Mouse (Mus musculus) liver, adult 2 months (tissue): ENCODE measurements at regions not wholly inside any gene's neighbourhood (a gene's known extent, or its start where the extent isn't known, plus 50 kb on each side); places are given as distances from the start of the nearest gene placed in this dataset.

Experiments used
- CTCF ChIP-seq: fragments of 200-500 bp; IDR thresholded peaks from 2 replicates; pipeline ENCODE4 v1.5.1; 2011; ENCODE audit warnings: low read depth, low read length, control low read depth
- POLR2A ChIP-seq: fragments of 200-500 bp; IDR thresholded peaks from 2 replicates; pipeline ENCODE4 v1.6.1; 2011; ENCODE audit warnings: low read length, control low read depth; ENCODE audit not compliant: insufficient read depth; ENCODE audit errors: extremely low read depth

- TF ChIP-seq CTCF (no peak), POLR2A (no peak)
These were observed 683.8 kb upstream of the B3galt2 start for GRCm38 (mm10) chr1:142956686-142957085.
